Mouse (Mus musculus) retina, embryonic 14.5 days (tissue): ENCODE results near the gene Bola2.

ENCODE experiments used
- DNase-seq: peaks from one replicate; pipeline ENCODE4 v3.0.0-alpha.2; 2015; ENCODE audit warnings: low spot score

Gene Bola2

DNA sequence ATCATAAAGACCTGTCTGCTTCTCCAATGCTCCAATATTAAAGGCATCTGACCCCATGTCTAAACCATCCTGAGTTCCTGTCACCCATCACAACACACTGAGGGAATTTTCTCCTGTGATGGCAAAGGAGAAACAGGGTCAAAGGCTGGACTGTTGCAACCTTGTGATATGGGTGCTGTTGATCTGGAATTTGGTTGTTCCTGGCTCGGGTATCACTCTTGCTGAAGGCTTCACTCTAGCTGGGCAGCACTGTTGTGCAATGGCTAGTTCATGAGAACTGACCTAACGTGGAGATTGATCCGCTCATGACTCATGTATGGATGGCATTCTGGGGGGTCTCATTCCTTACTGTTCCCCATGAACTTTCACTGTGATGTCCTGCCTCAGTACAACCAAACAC, 6.2 kb upstream of the Bola2 start:
- no peak for DNase-seq

DNA sequence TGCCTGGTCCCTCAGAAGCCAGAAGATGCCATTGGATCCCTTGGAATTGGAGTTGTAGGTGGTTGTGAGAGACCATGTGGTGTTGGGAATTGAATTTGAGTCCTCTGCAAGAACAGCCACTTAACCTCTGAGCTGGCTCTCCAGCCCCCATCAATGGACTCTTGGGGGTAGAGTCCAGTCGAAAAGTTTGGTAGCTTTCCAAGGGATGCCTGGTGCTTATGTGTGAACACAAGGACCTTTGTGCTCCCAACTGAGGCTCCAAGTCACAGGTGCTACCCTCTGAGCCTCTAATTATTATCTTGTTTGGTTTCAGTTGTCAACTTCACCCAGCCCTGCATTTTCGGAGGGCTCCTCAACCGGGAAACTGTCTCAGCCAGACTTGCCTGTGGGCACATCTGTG, 4.5 kb upstream of the Bola2 start:
- no peak for DNase-seq

GRCm38 (mm10) chr7:126691676-126692075, 3.5 kb upstream of the Bola2 start:
- DNase-seq: no peak

DNA sequence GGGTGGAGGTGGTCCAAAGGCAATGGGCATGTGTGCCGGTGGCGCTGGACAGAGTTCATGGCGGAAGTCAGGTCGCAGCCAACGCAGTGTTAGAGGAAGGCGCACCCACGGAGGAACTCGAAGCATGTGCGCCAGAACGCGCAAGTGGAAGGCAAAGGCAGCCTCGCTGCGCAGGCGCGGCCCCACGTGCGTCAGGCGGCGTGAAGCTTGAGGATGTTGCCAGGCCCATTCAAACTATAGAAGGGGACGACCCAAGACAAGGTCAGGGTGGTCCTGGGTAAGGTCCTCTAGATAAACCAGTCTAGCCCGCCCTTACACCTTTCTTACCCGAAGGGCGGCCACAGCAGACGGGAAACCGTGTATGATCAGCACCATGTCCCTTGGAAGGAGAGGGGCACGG, 2.8 kb upstream of the Bola2 start:
- DNase-seq: no peak

GRCm38 (mm10) chr7:126693256-126693655, 1.9 kb upstream of the Bola2 start:
- DNase-seq: peak; percentile 89

DNA sequence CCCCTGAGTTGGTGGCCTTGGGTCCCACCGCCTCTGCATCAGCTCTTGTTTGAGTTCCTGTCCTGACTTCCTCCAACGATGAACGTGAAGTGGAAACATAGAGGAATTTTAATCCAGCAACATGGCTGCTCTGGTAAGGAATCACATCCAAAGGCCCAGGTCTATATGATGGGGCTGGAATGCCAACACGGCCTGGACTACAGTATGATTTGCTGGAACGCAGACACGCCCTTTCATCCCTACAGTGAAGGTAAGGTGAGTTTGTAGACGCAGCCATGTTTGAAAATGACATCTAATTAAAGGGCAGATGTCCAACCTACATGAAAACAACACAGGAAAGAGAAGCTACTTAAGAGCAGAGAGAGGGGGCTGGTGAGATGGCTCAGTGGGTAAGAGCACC, 1.4 kb upstream of the Bola2 start:
- DNase-seq: no peak

- no peak for DNase-seq
Observed at GRCm38 (mm10) chr7:126694441-126695051, 655 bp upstream of the Bola2 start.

- peak; percentile 99 for DNase-seq
Observed at GRCm38 (mm10) chr7:126695631-126696207, 518 bp downstream of the Bola2 start, which contains the start of gene Slx1b. Gene Slx1b, minus strand, starts transcription at chr7:126695784.

DNA sequence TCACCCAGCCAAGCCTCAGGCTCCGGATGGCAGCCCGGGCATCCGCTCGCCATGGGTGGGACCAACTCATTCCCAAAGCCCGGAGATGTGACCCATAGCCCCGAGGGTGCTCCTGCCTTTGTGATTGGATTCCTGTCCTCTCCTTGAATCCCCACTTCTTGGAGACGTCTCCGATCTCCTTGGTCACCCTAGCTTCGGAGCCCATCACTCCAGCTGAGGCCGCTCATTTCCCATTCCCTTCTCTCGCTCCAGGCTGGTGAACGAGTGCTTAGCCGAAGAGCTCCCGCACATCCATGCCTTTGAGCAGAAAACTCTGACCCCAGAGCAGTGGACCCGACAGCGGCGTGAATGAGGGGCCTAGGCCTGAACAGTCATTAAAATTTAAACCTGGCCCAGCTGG, 1.1 kb downstream of the Bola2 start:
- DNase-seq: no peak

DNA sequence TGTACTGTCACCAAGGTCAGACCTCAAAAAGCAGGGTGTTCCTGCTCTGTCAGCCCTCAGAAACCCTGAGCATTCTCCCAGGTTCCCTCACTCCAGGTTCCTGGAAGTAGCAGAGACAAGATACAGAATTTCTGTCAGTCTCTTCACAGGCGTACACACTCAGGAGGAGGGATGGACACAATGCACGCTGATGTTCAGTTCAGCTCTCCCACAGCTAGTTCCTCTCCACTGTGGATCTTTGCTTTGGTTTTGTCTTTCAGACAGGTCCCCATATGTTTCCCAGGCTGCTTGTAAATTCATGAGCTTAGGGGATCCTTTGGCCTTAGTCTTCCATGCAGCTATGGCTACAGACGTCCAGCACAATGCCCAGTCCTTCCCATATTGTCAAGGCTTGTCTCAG, 1.7 kb downstream of the Bola2 start:
- no peak for DNase-seq

DNA sequence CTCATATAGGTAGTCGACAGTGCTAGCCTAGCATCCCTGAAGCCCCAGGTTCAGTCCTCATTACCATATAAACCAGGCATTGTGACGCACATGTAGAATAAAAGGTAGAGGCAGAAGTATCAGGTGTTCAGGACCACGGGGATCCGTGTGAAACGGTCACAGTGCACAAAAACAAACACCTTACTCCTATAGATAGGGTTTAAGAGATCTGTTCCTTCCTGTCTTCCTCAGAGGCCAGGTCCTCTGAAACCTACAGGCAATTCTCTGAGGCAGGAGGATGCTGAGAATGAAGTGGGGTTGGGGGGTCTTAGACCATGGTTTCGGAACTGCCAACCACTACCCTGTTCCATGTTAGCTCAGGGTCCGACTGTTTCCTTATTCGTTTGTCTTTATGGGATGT, 2.6 kb downstream of the Bola2 start:
- DNase-seq: no peak

- no peak for DNase-seq
Observed at GRCm38 (mm10) chr7:126700063-126701015, 5.1 kb downstream of the Bola2 start.

GRCm38 (mm10) chr7:126701070-126701469, 5.9 kb downstream of the Bola2 start:
- peak; percentile 97 for DNase-seq

DNA sequence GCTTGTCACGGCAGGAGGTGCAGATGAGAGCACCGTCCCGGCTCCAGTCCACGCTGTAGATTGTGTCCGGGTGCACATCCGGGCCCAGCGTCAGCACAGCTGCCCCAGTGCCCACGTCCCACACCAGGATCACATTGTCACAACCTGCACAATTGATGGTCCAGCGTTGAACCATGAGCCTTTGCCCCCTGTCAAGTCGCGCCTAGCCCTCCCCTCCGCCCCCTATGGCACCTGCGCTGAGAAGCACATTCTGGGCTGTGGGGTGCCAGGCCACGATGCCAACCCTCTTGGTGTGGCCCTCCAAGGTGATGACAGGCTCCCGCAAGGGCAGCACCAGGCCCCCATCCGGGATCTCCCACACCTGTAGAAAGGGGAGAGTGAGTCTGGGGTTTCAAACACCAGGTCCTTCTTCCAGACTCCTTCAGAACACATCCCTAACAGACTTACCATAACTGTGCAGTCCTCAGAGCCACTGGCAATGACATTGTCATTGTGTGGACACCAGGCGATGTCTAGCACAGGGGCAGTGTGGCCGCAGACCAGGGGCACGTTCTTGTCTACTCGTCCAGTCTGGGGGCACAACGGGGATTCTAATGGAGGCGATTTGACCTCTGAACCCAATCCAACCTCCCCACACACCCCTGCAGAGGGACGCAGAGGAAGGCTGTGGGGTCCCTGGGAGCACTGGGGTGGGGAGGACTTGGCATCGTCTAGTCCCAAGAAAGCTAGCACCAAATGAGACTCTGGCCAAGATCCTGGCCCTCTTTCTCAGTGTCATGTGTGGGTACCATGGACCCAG, 6.6 kb downstream of the Bola2 start:
- no peak for DNase-seq

DNA sequence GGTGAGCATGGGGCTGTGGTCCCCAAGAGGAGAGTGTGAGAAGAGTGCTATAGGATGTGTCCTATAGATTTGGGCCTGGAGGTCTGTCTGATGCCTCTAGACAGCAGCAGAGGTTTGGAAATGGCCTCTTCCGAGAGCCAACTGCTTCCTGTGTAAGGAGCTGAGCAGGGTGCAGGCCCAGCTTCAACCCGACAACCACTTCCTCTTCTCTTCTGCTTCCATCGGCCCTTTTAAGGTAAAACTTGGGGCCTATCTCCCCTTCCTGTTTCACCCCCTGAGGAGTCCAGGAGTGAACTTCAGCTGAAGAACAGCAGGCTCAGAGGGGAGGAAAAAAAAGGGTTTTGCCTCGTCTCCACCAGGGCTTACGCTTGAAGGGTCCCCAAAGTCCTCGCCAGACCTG, 7.2 kb downstream of the Bola2 start:
- no peak for DNase-seq

DNA sequence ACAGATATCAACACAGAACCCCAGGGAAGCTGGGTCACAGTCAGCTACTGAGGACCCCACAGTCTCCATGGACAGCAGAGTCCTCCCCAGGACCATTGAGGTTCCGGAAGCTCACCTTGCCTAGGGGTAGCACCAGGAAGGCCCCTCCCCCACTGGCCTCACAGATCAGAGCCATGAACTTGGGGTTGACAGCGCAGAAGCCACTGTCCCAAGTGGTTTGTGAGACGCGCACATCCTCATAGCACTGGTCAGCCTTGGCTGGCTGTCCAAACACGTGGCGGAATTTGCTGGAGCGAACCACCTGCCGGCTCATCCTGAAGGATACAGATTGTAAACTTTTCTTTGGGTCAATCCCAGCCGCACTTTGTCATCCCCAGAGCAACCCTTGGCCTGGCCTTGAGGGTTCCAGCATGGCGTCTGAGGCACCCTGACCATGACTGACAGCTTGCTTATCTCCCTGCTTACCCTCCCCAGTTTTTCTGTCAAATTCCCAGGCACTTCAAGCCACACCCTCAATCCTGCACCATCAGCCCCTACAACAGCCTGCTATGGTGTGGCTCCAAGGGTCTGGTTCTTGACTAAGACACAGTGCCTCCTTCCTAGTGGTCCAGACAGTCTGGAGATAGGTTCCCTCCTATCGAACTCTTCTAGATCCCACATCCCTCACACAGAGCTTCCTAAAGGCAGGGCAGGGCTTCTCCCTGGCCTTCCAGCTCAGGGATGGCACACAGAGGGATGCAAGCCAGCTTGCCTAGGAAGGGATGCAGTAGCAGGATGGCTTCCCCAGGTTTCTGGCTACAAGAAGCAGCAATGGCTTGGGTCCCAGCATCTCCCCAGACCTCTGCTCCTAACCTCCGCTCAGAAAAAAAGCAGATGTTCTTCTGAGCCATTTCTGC, 7.9 kb downstream of the Bola2 start:
- no peak for DNase-seq

- no peak for DNase-seq
Observed at GRCm38 (mm10) chr7:126703757-126704077, 8.5 kb downstream of the Bola2 start.

DNA sequence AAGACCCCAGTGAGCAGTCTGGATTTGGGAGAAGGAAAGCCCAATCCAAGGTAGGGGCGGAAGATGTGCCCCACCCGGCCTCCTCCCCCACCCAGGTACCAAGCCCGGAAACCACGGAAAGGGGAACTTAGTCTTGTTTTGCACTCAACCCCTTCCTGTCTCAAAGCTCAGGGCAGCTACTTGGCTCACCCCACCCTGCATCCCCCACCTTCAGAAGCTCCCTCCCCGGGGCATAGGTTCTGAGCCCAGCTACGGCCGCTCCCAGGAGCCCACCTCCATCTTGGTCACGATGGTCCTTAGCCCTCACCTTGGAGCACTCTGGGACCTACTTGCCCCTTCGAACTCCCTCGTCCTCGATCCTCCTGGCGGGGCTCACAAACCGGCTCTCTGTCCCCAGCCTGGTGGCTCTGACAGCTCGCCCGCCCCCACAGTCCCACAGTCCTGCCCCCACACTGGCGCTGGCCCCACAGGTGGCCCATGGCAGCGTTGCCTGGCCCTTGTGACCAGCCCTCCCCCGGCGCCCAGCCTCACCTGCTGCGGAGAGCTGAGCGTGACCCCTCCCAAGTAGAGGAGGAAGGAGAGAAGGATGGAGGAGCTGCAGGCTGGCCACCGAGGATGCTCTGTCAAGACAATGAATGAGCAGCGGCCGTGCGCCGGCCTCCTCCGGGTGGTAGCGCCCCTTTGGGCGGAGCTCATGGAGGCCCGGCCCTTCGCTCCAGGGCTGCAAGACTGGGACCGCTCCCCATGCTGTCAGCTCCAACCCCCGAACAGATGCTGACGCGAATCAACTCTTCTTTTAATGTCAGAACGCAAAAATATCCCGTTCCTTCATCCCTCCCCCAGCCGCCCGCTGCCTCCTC, 9.2 kb downstream of the Bola2 start:
- DNase-seq: peak; percentile 80

DNA sequence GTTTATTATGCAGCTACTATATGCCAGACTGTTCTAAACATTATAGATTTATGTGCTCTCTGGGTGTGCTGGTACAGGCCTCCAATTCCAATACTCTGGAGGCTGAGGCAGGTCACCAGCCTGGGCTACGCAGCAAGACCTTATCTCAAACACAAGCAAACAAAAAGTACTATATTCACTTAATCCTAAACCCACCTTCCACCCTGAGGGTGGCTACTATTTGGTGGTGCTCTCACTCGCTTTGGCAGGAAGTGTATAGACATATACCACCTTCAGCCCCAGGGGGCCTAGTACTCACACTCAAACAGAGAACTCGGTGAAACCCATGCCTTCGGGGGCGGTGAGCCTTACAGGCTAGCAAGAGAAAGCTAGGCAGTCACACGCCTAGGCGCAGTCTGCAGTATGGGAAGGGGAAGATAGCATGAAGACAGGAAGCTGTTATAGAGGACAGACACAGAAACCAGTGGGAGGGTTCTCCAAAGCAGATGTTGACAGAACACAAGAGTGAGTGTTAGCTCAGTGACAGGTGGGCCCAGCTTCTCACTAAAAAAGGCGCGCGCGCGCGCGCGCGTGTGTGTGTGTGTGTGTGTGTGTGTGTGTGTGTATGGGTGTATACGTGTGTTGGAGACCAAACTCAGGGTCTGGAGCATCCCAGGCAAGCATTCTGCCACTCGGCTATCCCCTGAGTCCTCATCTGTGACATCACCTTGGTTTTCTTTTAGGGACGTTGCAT, 12.4 kb downstream of the Bola2 start, which contains the start of gene Coro1a:
TSS of gene Coro1a (minus strand) at position 346 of the 733 bp plus-strand sequence.
- no peak for DNase-seq
